Mouse (Mus musculus): Measurements from ENCODE around the gene Iqgap2. TPM values are rescaled to one million over a fixed set of nuclear protein-coding genes. Genes with fewer than 3 reads are reported as not detected.

Gene Iqgap2
- polyA plus RNA-seq, 1 experiment = 48.2 TPM

DNA sequence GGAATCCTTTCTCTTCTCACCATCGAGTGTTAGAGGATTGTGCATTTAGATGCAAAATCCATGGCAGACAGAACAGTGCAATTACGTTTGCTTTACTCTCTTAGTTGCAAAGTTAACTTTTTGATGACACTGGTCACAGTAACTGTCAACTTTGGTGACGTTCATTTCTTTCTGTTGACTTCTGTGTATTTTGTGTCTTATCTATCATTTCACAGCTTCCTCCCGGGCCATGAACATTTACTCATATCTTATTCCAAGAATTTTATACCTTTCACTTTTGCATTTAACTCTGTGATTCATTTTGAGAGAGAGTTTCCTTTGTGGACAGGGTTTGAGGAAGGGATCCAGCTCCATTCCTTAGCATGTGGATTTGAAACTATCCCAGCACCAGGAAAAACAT lies 238.0 kb downstream of the Iqgap2 start:
- Histone ChIP-seq H3K27ac (ENCODE audit: insufficient read depth, low read depth, low read length) (no peak overlapping the region), H3K4me1 (ENCODE audit: control insufficient read depth, insufficient read depth, low read length) (no peaks in the 10 kb centered on the region), H3K4me3 (ENCODE audit: insufficient read depth, low read length) (no peak overlapping the region)
- TF ChIP-seq CTCF (IDR thresholded peaks at IDR 0.05; ENCODE audit: low read depth, low read length) (no peak), POLR2A (IDR thresholded peaks at IDR 0.05; ENCODE audit: borderline replicate concordance, low read depth, low read length) (no peak)

DNA sequence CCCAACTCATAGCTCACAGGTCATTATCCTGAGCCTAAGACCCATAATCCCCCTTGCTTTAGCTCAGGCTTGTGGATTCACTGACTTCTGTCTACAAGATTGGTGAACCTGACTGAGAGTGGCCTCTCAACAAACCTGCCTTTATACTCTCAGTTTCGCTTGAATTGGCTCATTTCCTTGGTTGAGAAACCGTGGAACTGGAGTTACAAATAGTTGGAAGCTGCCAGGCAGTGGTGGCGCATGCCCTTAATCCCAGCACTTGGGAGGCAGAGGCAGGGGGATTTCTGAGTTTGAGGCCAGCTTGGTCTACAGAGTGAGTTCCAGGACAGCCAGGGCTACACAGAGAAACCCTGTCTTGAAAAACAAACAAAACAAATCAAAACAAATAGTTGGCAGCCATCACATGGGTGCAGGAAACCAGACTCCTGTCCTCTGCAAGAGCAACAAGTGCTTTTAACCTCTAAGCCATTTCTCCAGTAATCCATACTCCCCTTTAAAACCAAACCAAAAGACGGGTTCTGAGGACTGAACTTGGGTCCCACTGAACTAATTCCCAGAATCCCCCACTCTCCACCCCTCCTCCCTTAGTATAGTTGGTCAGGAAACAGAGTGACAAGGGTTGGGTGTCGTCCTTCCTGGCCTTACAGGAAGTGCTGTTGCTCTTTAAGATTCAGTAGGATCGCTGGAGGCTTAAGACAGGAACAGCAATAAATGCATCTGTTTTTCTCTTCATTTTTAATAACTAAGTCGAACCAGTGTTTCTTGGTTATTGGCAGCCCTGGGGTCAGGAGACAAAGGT lies 239.7 kb downstream of the Iqgap2 start:
- no peak overlapping the region for H3K27ac ChIP-seq (ENCODE audit: insufficient read depth, low read depth, low read length)
- H3K4me3 ChIP-seq (ENCODE audit: insufficient read depth, low read length) = no peak overlapping the region
- no peak for TF ChIP-seq CTCF (IDR thresholded peaks at IDR 0.05; ENCODE audit: low read depth, low read length)
- H3K4me1 ChIP-seq (ENCODE audit: control insufficient read depth, insufficient read depth, low read length) = no peaks in the 10 kb centered on the region

DNA sequence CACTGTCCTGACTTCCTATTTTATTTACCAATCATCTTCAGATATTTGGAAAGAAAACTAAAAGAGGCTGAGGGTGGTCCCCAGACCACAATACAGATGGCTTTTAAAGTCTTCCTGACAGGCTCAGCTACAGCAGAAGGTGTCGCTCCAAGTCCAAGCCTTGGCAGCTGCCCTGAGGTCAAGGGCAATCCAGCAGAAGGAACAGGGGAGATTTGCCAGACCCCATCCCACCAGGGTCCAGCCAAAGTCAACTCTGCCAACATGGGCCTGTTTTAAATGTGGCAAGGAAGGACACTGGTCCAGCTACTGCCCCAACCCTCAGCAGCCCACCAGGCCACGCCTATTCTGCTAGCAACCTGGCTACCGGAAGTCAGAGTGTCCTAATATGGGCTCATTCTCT lies 241.8 kb downstream of the Iqgap2 start:
- Histone ChIP-seq H3K4me1 (ENCODE audit: control insufficient read depth, insufficient read depth, low read length) (no peaks in the 10 kb centered on the region), H3K27ac (ENCODE audit: insufficient read depth, low read depth, low read length) (no peak overlapping the region), H3K4me3 (ENCODE audit: insufficient read depth, low read length) (no peak overlapping the region)
- TF ChIP-seq POLR2A (IDR thresholded peaks at IDR 0.05; ENCODE audit: borderline replicate concordance, low read depth, low read length) (no peak), CTCF (IDR thresholded peaks at IDR 0.05; ENCODE audit: low read depth, low read length) (no peak)

DNA sequence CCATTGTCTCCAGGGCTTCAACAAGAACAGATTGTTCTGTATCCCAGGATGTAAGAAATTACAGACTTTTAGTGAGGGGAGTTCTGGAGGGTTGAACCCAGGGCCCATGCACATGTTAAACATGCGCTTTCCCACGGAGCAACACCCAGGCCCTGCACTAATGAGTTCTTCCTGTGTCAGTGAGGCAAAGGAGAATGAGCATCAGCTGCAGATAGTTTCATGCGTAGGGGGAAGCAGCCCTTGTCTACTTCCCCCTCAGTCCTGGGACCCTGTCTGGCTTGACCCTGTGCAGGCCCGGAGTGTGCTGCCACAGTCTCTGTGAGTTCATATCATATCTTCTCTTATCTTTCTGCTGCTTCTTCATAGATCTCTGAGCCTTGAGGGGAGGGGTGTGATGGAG lies 244.5 kb downstream of the Iqgap2 start:
- no peaks in the 10 kb centered on the region for H3K4me1 ChIP-seq (ENCODE audit: control insufficient read depth, insufficient read depth, low read length)
- no peak overlapping the region for H3K4me3 ChIP-seq (ENCODE audit: insufficient read depth, low read length)
- no peak overlapping the region for H3K27ac ChIP-seq (ENCODE audit: insufficient read depth, low read depth, low read length)
- TF ChIP-seq CTCF (IDR thresholded peaks at IDR 0.05; ENCODE audit: low read depth, low read length) (no peak), POLR2A (IDR thresholded peaks at IDR 0.05; ENCODE audit: borderline replicate concordance, low read depth, low read length) (no peak)

DNA sequence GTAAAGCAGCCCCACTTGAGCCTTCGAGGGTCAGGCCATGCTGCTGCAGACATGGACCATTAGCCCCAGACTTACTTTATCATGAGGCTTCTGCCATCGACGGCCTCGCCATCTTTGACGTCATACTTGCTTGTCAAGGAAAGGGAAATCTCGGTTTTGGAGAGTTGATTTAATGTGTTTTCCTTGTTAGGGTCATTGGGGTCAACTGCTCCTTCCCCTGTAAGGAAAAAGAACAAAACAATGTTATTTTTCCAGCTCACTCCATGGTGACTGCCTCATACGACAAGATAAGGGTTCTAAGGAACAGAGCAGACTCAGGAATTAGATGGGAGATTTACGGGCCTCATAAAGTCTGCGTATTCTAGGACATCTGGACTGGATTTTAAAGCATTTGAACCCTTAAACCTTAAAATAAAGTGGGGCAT lies 245.0 kb downstream of the Iqgap2 start:
- no peaks in the 10 kb centered on the region for H3K4me1 ChIP-seq (ENCODE audit: control insufficient read depth, insufficient read depth, low read length)
- TF ChIP-seq CTCF (IDR thresholded peaks at IDR 0.05; ENCODE audit: low read depth, low read length) = no peak
- TF ChIP-seq POLR2A (IDR thresholded peaks at IDR 0.05; ENCODE audit: borderline replicate concordance, low read depth, low read length) = no peak
- no peak overlapping the region for H3K4me3 ChIP-seq (ENCODE audit: insufficient read depth, low read length)
- H3K27ac ChIP-seq (ENCODE audit: insufficient read depth, low read depth, low read length) = no peak overlapping the region

DNA sequence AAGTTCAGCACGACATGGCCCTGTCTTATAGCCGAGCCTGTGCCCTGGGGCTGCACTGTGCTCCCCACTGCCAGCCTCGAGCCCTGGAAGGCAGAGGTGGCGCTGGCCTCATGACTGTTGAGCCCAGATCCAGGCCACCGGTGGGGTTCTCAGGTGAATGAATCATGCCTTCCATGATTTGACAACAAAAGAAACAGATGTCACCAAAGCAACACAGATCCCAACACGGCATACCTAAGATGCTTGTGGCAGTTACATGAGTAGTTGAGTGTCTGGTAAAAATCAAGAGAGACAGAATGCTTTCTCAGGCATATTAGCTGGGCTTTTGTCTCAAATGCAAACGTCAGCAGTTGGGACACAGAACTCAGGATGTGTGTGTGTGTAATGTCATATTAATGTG lies 248.0 kb downstream of the Iqgap2 start:
- TF ChIP-seq CTCF (IDR thresholded peaks at IDR 0.05; ENCODE audit: low read depth, low read length) = no peak
- H3K4me1 ChIP-seq (ENCODE audit: control insufficient read depth, insufficient read depth, low read length) = peaks cover 10% of the 10 kb centered on the region
- H3K4me3 ChIP-seq (ENCODE audit: insufficient read depth, low read length) = no peak overlapping the region
- H3K27ac ChIP-seq (ENCODE audit: insufficient read depth, low read depth, low read length) = no peak overlapping the region

DNA sequence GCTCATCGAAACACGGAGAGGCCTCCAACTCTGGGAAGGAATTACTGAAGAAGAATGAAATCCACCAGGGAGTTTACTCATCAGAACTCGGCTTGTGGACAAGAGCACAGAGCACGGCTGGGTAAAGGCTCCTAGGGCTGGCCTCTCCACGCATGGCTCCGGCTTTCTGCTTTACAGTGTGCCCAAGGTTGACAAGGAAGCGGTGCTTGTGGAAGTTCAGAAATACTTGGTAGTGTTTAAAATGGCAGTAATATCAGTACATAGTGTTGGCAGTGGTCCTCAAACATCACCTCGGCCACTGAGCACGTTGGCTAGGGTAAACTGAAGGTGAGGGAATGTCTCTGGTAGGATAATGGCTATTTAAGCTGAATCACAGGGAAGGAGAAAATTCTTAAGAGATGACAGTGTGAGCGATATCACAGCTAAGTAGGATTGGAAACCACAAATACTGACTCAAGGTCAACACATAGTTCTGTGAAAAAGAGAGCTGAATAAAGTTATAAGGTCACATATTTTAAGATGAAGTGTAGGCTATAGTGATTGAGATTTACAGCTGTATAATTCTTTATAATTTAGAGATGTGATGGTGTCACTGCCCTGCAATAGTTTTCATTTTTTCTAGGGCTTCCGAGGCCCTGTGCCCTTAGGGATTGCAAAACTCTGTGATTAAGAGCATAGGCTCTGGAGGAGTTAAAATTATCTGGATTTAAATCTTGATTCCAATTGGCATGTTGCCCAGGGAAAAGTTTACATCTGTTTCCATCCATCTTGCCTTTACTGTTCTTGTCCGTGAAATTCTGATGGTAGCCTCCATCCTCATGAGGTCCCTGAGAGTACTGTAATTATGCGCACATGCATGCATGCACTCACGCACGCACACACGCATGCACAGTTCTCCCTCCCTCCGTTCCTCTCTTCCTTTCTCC lies 250.4 kb downstream of the Iqgap2 start:
- no peak overlapping the region for H3K4me3 ChIP-seq (ENCODE audit: insufficient read depth, low read length)
- TF ChIP-seq POLR2A (IDR thresholded peaks at IDR 0.05; ENCODE audit: borderline replicate concordance, low read depth, low read length) = no peak
- TF ChIP-seq CTCF (IDR thresholded peaks at IDR 0.05; ENCODE audit: low read depth, low read length) = no peak
- H3K4me1 ChIP-seq (ENCODE audit: control insufficient read depth, insufficient read depth, low read length) = peaks cover 17% of the 10 kb centered on the region
- no peak overlapping the region for H3K27ac ChIP-seq (ENCODE audit: insufficient read depth, low read depth, low read length)

DNA sequence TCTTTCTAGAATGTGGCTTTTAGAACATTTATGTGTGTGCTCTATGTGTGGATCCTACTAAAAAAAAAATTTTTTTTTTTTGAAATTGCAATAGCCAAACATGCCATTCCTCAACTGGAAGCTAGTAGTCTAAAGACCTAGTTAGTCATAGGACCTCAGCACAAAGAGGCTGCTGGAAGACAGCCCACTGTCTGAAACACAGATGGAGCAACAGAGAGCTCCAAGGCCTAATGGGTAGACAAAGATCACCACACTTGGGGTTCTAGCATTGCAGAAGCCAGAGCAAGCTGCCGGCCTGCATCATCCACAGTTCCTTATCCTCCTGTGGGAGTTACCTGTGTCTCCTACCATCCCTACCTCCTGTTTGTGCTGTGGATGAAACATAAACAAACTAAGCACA lies 251.3 kb downstream of the Iqgap2 start:
- Histone ChIP-seq H3K27ac (ENCODE audit: insufficient read depth, low read depth, low read length) (no peak overlapping the region), H3K4me1 (ENCODE audit: control insufficient read depth, insufficient read depth, low read length) (peaks cover 17% of the 10 kb centered on the region), H3K4me3 (ENCODE audit: insufficient read depth, low read length) (no peak overlapping the region)
- TF ChIP-seq POLR2A (IDR thresholded peaks at IDR 0.05; ENCODE audit: borderline replicate concordance, low read depth, low read length) = no peak
- TF ChIP-seq CTCF (IDR thresholded peaks at IDR 0.05; ENCODE audit: low read depth, low read length) = no peak

DNA sequence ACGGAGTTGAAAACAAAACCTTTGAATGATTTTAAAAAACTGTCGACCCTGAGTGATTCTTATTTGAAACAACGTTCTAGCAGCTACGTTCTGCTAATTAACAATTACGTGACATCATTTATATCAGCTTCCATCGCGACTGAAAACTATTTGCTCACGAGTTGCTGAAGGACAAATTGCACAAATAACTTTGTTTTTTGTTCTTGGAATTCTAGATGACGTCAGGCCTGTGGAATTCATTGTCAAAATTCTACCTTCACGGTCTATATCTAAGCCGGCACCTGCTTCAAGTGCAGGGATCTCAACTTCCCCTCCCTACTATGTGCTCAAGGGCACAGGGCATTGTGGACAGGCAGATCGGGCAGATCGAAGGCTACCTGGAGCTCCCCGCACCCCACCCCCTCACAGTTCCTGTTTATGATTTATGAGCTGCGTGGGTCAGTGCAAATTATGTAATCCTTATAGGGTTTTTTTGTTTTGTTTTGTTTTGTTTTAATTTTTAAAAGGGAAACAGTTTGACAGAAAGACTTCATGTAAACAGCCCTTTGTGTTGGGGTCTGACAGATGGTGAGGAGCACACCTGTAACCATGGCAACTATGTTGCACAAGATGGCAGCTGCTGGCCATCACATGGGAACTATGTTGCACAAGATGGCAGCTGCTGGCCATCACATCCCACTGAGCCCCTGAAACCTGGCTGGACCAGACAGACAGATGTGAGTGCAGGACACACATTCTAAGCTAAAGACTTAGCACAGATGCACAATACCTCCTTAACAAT lies 252.2 kb downstream of the Iqgap2 start:
- no peak for TF ChIP-seq POLR2A (IDR thresholded peaks at IDR 0.05; ENCODE audit: borderline replicate concordance, low read depth, low read length)
- no peak for TF ChIP-seq CTCF (IDR thresholded peaks at IDR 0.05; ENCODE audit: low read depth, low read length)
- Histone ChIP-seq H3K27ac (ENCODE audit: insufficient read depth, low read depth, low read length) (peak overlapping the region; percentile 59), H3K4me1 (ENCODE audit: control insufficient read depth, insufficient read depth, low read length) (peaks cover 18% of the 10 kb centered on the region), H3K4me3 (ENCODE audit: insufficient read depth, low read length) (no peak overlapping the region)
